Mouse (Mus musculus): ENCODE data around the gene Slc22a15. TPM values are rescaled to one million over a fixed set of nuclear protein-coding genes. Genes with fewer than 3 reads are reported as not detected.

Gene Slc22a15
- total RNA-seq (2014; rRNA removed) (13.2 and 13.5 TPM in 2 replicates), polyA plus RNA-seq (2015; fragmentation: Nextera tagmentation; extraction: Ambion mirVana) (5.6 and 6.2 TPM in 2 replicates)

DNA sequence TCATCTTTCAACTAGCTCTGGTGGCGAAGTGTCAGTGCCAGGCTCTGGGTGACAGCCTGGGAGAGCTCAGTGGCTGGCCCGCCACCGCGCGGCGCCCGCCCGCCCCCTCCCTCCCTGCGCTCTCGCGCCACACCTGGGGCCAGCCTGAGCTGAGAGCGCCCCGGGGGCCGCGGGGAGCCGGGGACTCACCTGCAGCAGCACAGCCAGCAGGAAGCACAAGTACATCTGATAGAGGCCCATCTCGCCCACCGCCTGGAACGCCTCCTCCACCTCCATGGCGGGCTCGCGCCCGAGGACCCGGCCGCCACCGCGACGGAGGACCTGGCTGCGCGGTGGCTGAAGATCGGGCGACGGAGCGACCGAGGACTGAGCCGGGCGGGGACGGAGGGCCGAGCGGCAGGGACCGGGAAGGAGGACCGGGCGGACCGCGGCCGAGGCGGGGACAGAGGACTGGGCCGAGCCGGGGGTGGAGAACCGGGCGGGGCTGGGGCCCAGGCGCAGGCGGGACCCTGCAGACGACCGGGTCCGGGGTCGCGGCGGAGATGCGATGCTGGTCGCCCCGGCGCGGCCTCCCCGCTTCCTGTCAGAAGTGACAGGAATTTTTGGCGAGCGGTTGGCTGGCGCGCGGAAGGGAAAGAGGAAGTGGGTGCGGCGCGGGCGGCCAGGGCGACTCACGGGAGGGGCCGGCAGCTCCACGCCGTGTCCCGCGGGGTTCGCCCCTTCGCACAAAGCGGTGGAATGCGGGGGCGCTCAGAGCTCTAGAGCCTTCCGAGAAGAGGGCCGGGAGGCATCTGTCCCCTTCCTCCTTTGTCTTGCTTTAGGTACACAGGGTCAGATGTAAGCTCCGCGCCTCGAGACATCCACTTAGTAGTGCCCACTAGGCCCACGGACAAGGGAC is at the start of gene Slc22a15:
Slc22a15 (minus strand) TSS at position 611 of the 898 bp plus-strand sequence.
- TF ChIP-seq CTCF (IDR thresholded peaks at IDR 0.05), result 0 out of 2 replicates have a peak, but pooled peaks have one; percentile 6
- Histone ChIP-seq H3K27ac (ENCODE audit: low read depth, low read length) (peak within 1 kb of the TSS; percentile 97), H3K27me3 (ENCODE audit: insufficient read depth, low read length) (no peaks in the 10 kb centered on the region), H3K4me3 (ENCODE audit: low read depth, low read length) (peak within 1 kb of the TSS; percentile 80), H3K9me3 (ENCODE audit: low read length) (no peaks in the 10 kb centered on the region), H3K4me1 (ENCODE audit: insufficient read depth, low read length) (peaks cover 20% of the 10 kb centered on the region), H3K36me3 (ENCODE audit: insufficient read depth, low read length) (no peaks in the 10 kb centered on the region), H3K9ac (replicated peaks; ENCODE audit: low read length, poor library complexity, severe bottlenecking) (peak within 1 kb of the TSS; percentile 98), H3K4me2 (ENCODE audit: low read depth, low read length, poor library complexity, severe bottlenecking) (peak within 1 kb of the TSS; percentile 79)
- DNase-seq (ENCODE audit: low spot score) (peak; percentile 55), ATAC-seq (ENCODE audit: low FRiP score) (peak; percentile 86)
- under 1% methylated on average over 85 of the region's 92 CpGs for WGBS

DNA sequence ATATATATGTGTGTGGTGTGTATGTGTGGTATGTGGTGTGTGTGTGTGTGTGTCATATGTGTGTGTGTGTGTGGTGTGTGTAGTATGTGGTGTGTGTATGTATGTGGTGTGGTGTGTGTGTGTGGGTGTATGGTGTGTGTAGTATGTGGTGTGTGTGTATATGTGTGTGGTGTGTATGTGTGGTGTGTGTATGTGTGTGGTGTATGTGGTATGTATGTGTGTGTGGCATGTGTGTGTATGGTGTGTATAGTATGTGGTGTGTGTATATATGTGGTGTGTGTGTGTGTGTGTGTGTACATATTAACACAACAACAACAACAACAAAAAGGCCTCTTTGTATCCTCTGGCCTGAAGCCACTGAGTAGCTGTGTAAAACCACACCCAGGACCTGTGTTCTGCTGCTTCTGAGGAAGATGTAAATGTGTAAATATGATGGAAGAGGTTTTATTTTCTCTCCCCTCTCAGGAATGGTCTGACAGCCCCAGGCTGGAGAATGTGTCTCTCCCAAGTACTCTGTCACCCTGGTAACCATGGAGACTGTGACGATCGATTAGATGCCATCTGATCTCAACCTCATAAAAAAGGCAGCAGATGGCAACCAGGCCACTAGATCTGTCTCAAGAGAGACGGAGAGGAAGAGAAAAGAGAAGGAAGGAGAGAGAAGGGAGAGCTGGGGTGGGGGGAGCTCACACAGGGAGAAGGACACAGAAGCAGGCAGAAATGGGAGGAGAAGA is 42.7 kb upstream of the Slc22a15 start:
- peak overlapping the region; percentile 6; the same call in 1 of the 2 replicates for H3K27ac ChIP-seq (ENCODE audit: low read depth, low read length)
- no peaks in the 10 kb centered on the region for H3K27me3 ChIP-seq (ENCODE audit: insufficient read depth, low read length)
- WGBS, result 13% methylated on average over 3 of the region's 3 CpGs
- H3K36me3 ChIP-seq (ENCODE audit: insufficient read depth, low read length), result no peaks in the 10 kb centered on the region
- H3K4me3 ChIP-seq (ENCODE audit: low read depth, low read length), result no peak overlapping the region
- DNase-seq (ENCODE audit: low spot score) (peak; percentile 69), ATAC-seq (ENCODE audit: low FRiP score) (peak; percentile 50)
- no peak overlapping the region for H3K9ac ChIP-seq (replicated peaks; ENCODE audit: low read length, poor library complexity, severe bottlenecking)
- no peak overlapping the region for H3K4me2 ChIP-seq (ENCODE audit: low read depth, low read length, poor library complexity, severe bottlenecking)
- H3K9me3 ChIP-seq (ENCODE audit: low read length), result no peaks in the 10 kb centered on the region
- H3K4me1 ChIP-seq (ENCODE audit: insufficient read depth, low read length), result peaks cover 10% of the 10 kb centered on the region
- no peak for TF ChIP-seq CTCF (IDR thresholded peaks at IDR 0.05)

DNA sequence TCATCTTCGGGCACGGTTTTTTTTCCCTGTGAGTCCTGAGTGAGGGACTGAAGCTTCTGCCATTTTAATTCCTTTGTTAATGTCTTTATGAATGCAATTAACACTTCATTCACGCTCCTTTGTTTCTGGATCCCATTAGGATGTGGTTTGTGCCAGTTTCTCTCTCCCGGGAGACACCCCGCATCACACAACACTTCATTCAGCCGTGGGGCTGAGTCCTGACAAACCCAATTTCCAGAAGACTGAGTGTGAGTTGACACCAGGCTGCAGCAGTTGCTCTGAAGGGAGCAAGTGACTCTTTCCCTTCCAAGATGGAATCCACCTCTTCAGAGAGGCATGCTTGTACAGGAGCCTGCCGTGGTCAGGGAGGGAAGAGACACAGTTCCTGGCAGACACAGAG is 40.1 kb upstream of the Slc22a15 start:
- no peaks in the 10 kb centered on the region for H3K9me3 ChIP-seq (ENCODE audit: low read length)
- ATAC-seq (ENCODE audit: low FRiP score) (no peak), DNase-seq (ENCODE audit: low spot score) (peak; percentile 58)
- H3K9ac ChIP-seq (replicated peaks; ENCODE audit: low read length, poor library complexity, severe bottlenecking), result no peak overlapping the region
- no peak overlapping the region for H3K27ac ChIP-seq (ENCODE audit: low read depth, low read length)
- 37% methylated on average over 7 of the region's 7 CpGs for WGBS
- no peak for TF ChIP-seq CTCF (IDR thresholded peaks at IDR 0.05)
- H3K4me3 ChIP-seq (ENCODE audit: low read depth, low read length), result no peak overlapping the region
- H3K27me3 ChIP-seq (ENCODE audit: insufficient read depth, low read length), result no peaks in the 10 kb centered on the region
- H3K4me1 ChIP-seq (ENCODE audit: insufficient read depth, low read length), result peaks cover 10% of the 10 kb centered on the region
- no peaks in the 10 kb centered on the region for H3K36me3 ChIP-seq (ENCODE audit: insufficient read depth, low read length)
- no peak overlapping the region for H3K4me2 ChIP-seq (ENCODE audit: low read depth, low read length, poor library complexity, severe bottlenecking)

DNA sequence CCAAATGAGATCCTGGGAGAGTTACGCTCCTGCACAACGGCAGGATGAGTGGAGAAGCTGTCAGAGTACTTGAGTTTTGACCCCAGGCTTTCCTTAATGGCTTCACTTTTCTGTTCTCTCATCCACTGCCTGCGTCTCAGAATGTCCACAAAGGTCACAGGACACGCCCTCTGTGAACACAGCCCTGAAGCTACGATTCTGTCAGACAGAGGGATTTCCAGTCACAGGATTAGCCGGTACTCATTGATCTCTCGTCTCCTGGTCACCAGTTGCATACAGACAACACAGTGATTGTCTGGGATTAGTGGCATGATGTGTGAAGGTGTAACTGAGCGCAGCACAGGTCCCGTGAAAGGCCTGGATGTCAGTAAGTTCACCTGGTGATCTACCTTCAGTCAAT is 39.2 kb upstream of the Slc22a15 start:
- WGBS, result 31% methylated on average over 9 of the region's 9 CpGs
- Histone ChIP-seq H3K27me3 (ENCODE audit: insufficient read depth, low read length) (no peaks in the 10 kb centered on the region), H3K4me2 (ENCODE audit: low read depth, low read length, poor library complexity, severe bottlenecking) (no peak overlapping the region), H3K36me3 (ENCODE audit: insufficient read depth, low read length) (no peaks in the 10 kb centered on the region), H3K27ac (ENCODE audit: low read depth, low read length) (no peak overlapping the region), H3K9me3 (ENCODE audit: low read length) (no peaks in the 10 kb centered on the region), H3K4me3 (ENCODE audit: low read depth, low read length) (no peak overlapping the region), H3K9ac (replicated peaks; ENCODE audit: low read length, poor library complexity, severe bottlenecking) (no peak overlapping the region), H3K4me1 (ENCODE audit: insufficient read depth, low read length) (peaks cover 10% of the 10 kb centered on the region)
- ATAC-seq (ENCODE audit: low FRiP score) (no peak), DNase-seq (ENCODE audit: low spot score) (no peak)
- TF ChIP-seq CTCF (IDR thresholded peaks at IDR 0.05), result no peak

DNA sequence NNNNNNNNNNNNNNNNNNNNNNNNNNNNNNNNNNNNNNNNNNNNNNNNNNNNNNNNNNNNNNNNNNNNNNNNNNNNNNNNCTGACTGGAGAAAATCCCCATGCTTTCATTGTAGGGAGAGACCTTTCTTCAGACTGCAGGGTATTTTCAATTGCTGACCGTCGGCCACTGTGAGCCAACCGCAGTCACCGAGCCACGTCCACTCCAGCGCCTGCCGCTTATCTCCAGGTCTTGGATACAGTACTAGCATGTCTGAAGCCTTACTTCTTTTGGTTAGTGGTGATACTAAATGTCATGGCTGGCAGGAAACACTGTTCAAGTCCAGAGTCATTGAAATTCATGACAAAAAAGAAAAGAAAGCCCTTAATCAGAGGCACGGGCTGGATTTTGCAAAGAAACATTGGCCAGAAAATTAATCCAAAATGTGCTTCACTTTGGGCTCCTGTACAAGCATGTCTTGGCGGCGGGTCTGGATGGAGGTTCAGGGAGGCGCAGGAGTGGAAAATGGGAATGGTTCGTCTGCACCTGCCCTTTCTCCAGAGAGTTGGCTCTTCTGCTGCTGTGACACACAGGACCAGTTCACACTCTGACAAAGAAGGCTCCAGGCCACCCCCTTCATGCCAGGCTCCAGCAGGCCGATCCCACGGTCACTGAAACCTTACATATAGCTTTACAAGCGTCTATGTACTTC is 37.0 kb upstream of the Slc22a15 start:
- no peak for DNase-seq (ENCODE audit: low spot score)
- ATAC-seq (ENCODE audit: low FRiP score), result no peak
- Histone ChIP-seq H3K9ac (replicated peaks; ENCODE audit: low read length, poor library complexity, severe bottlenecking) (no peak overlapping the region), H3K4me3 (ENCODE audit: low read depth, low read length) (no peak overlapping the region), H3K27me3 (ENCODE audit: insufficient read depth, low read length) (no peaks in the 10 kb centered on the region), H3K4me1 (ENCODE audit: insufficient read depth, low read length) (peaks cover 3% of the 10 kb centered on the region; the same call in 1 of the 2 replicates), H3K27ac (ENCODE audit: low read depth, low read length) (no peak overlapping the region), H3K9me3 (ENCODE audit: low read length) (no peaks in the 10 kb centered on the region), H3K4me2 (ENCODE audit: low read depth, low read length, poor library complexity, severe bottlenecking) (no peak overlapping the region), H3K36me3 (ENCODE audit: insufficient read depth, low read length) (no peaks in the 10 kb centered on the region)
- 86% methylated on average over 15 of the region's 15 CpGs for WGBS
- no peak for TF ChIP-seq CTCF (IDR thresholded peaks at IDR 0.05)
